Mouse (Mus musculus): ENCODE data around the gene Mamstr.

DNA sequence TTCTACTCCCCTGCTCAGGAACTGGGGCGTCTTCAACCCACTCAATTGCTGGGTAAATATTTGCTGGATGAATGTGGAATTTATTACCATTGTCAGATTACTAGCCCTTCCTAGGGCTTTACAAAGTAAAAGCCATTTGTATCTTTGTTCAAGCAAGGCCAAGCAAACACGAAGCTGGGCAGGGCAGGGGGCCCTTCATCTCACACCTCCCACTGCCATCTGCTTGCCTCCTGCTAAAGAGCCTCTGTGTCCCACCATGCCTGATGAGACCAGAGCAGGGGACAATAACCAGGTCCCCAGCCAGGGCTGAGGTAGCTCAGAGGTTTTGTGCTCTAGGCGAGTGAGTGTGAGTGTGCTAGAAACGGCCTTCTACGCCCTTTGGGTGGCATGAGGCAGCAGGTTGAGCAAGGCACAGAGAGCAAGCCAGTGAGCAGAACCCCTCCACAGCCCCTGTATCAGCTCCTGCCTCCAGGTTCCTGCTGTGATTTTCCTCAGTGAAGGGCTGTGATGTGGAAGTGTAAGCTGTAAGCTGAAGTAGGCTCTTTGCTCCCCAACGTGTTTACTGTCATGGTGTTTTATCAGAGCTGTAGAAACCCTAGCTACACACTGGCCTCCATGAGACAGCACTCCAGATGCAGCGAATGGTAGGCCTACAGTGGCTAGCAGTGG, 38.0 kb downstream of the Mamstr start:
- TF ChIP-seq CTCF (IDR thresholded peaks at IDR 0.05; ENCODE audit: extremely low read depth, insufficient read depth, low read length) (no peak), POLR2A (IDR thresholded peaks at IDR 0.05; ENCODE audit: extremely low read depth, insufficient read depth, low read length) (no peak)
